Mouse (Mus musculus) stomach, postnatal 0 days (tissue): ENCODE measurements around the gene Caprin2. TPM values are rescaled to one million over a fixed set of nuclear protein-coding genes. Genes with fewer than 3 reads are reported as not detected.

ENCODE experiments used
- ATAC-seq: fragments of 200-750 bp; cut with Nextera tagmentation; 2 replicates; pipeline ENCODE4 v1.8.0; 2017; ENCODE audit not compliant: low FRiP score, low TSS enrichment
- DNase-seq: peaks from one replicate; pipeline ENCODE4 v3.0.0-alpha.2; 2016; ENCODE audit warnings: low spot score
- H3K27ac ChIP-seq: fragments of 300-500 bp; sonication (generic); replicated peaks from 2 replicates; pipeline ENCODE4 v1.5.1; 2014; ENCODE audit warnings: mild to moderate bottlenecking, control low read depth
- H3K27me3 ChIP-seq: fragments of 300-500 bp; sonication (generic); 2 replicates; pipeline ENCODE4 v1.6.1; 2014; ENCODE audit warnings: low read length; ENCODE audit not compliant: control insufficient read depth, insufficient read depth
- H3K36me3 ChIP-seq: fragments of 300-500 bp; sonication (generic); 2 replicates; pipeline ENCODE4 v1.6.1; 2014; ENCODE audit warnings: low read length, mixed read lengths; ENCODE audit not compliant: control insufficient read depth, insufficient read depth
- H3K4me1 ChIP-seq: fragments of 300-500 bp; sonication (generic); replicated peaks from 2 replicates; pipeline ENCODE4 v1.6.1; 2014; ENCODE audit warnings: antibody characterized with exemption; ENCODE audit not compliant: control insufficient read depth, insufficient read depth
- H3K4me2 ChIP-seq: fragments of 300-500 bp; sonication (generic); replicated peaks from 2 replicates; pipeline ENCODE4 v1.6.1; 2014; ENCODE audit warnings: low read depth, mild to moderate bottlenecking, control low read depth, moderate library complexity
- H3K4me3 ChIP-seq: fragments of 300-500 bp; sonication (generic); 2 replicates; pipeline ENCODE4 v1.5.1; 2014; ENCODE audit warnings: low read depth, low read length, control low read depth
- H3K9ac ChIP-seq: fragments of 300-500 bp; sonication (generic); 2 replicates; pipeline ENCODE4 v1.6.1; 2014; ENCODE audit warnings: mild to moderate bottlenecking, low read length, control low read depth, mixed read lengths
- H3K9me3 ChIP-seq: fragments of 300-500 bp; sonication (generic); 2 replicates; pipeline ENCODE4 v1.6.1; 2016; ENCODE audit warnings: low read length; ENCODE audit not compliant: control insufficient read depth
- CTCF ChIP-seq: IDR thresholded peaks from 2 replicates; pipeline ENCODE4 v1.5.1; 2016; ENCODE audit warnings: antibody characterized with exemption, low read depth, mild to moderate bottlenecking, moderate library complexity
- EP300 ChIP-seq: optimal IDR thresholded peaks from 2 replicates; pipeline ENCODE3; 2016; ENCODE audit warnings: antibody characterized with exemption
- WGBS: fragments of 180-500 bp; shearing (Covaris S2); extraction: QIAGEN DNeasy Blood & Tissue Kit; methylation state at CpG from one replicate; pipeline ENCODE4 v1.1.7; 2014; 5-methylcytosine and 5-hydroxymethylcytosine counted together
- polyA plus RNA-seq: library from polyadenylated mRNA; unstranded; fragments of >200 nt; fragmentation: Nextera tagmentation; extraction: Ambion mirVana; gene quantifications from 2 replicates; pipeline ENCODE4 v1.2.1, GENCODE M21; 2015

The Caprin2 gene
- polyA plus RNA-seq, 1 experiment from 2014 or later: 4.0 TPM

DNA sequence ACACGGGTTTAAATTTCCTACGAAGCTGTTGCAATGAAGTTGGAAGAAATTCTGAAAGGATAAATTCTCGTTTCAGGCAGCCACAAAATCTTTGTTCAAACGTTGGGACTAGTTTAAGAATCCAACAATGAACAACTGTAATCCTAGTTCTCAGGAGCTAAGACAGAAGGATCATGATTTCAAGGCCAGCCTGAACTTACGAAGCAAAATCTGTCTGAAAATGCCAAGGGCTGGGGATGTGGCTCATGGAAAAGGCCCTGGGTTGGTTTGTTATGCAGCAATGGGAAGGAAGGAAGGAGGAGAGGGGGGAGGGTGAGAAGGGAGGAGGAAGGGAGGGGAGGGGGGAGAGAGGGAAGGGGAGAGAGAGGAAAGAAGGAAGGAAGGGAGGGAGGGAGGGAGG, 79.3 kb downstream of the Caprin2 start:
- H3K9me3 ChIP-seq: no peaks in the 10 kb centered on the region
- H3K4me2 ChIP-seq: no peak overlapping the region
- H3K27me3 ChIP-seq: no peaks in the 10 kb centered on the region
- DNase-seq: no peak
- H3K9ac ChIP-seq: no peak overlapping the region
- no peak overlapping the region for H3K4me3 ChIP-seq
- no peak overlapping the region for H3K27ac ChIP-seq
- H3K4me1 ChIP-seq: no peaks in the 10 kb centered on the region
- 70% methylated on average over 5 of the region's 5 CpGs for WGBS
- no peak for TF ChIP-seq EP300
- TF ChIP-seq CTCF: no peak
- ATAC-seq: no peak
- H3K36me3 ChIP-seq: peaks cover 6% of the 10 kb centered on the region

DNA sequence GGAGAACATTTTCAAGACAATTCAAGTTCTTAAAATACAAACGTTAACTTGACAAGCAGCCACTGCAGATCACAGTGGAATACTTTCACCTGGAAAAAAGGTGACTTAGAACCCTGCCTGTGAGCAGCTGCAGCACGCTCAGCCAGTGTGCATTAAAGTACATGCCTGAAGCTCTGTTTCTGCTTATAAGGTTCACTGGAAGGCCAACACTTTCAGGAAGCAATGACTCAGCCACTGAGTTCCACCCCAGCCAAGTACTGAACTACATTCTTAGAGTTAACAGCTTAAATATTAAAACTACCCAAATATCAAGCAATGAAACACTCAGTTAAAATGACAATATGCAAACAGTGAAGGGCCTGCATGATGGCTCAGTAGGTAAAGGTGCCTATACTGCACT, 84.9 kb downstream of the Caprin2 start:
- Histone ChIP-seq H3K27me3 (no peaks in the 10 kb centered on the region), H3K4me2 (no peak overlapping the region), H3K9me3 (no peaks in the 10 kb centered on the region), H3K4me3 (no peak overlapping the region), H3K36me3 (peaks cover 13% of the 10 kb centered on the region; the same call in 1 of the 2 replicates), H3K4me1 (no peaks in the 10 kb centered on the region), H3K27ac (no peak overlapping the region), H3K9ac (no peak overlapping the region)
- WGBS: 73% methylated on average over 2 of the region's 2 CpGs
- TF ChIP-seq EP300 (no peak), CTCF (no peak)
- DNase-seq (no peak), ATAC-seq (no peak)

DNA sequence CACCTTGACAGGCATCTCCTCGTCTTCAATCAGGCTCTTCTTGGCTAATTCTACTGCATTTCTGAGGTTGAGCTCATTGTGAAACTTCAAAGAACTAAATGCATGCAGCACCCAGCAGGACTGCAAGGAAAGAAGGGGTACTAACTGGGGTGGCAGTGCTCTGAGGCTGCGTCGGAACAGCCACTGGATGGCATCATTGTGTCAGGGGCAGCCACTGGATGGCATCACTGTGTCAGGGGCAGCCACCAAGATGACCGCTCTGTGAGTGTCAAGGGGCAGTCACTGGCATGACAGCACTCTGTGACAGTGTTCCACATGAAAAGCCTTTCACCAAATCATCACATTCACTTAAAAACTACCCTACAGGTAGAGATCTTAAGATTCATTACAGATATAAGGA, 96.3 kb downstream of the Caprin2 start:
- H3K36me3 ChIP-seq: peaks cover 17% of the 10 kb centered on the region; the same call in 1 of the 2 replicates
- H3K4me1 ChIP-seq: no peaks in the 10 kb centered on the region
- DNase-seq (no peak), ATAC-seq (no peak)
- no peaks in the 10 kb centered on the region for H3K9me3 ChIP-seq
- H3K4me2 ChIP-seq: no peak overlapping the region
- 82% methylated on average over 4 of the region's 4 CpGs for WGBS
- TF ChIP-seq EP300 (no peak), CTCF (peak; percentile 39)
- H3K4me3 ChIP-seq: no peak overlapping the region
- no peak overlapping the region for H3K9ac ChIP-seq
- no peaks in the 10 kb centered on the region for H3K27me3 ChIP-seq
- no peak overlapping the region for H3K27ac ChIP-seq

DNA sequence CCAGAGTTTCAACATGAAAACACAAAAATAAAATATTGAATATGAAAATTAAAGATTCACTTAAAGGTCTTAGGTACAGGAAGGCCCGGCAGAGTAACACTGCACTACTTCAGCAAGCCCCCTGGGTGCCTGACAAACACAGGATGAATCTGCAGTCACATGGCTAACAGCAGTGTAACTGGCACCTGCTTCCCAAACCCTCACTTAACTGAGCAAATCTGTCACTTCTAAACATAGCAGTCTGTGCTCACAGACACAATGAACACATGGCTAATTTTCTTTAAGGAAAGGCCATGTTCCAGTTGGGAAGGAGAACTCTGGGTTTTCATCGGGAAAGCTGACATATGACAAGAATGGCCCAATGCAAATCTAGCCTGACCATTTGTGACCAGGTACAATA, 100.9 kb downstream of the Caprin2 start:
- no peak overlapping the region for H3K27ac ChIP-seq
- peaks cover 12% of the 10 kb centered on the region; the same call in 1 of the 2 replicates for H3K36me3 ChIP-seq
- no peak overlapping the region for H3K4me2 ChIP-seq
- H3K27me3 ChIP-seq: no peaks in the 10 kb centered on the region
- H3K9me3 ChIP-seq: no peaks in the 10 kb centered on the region
- no peak overlapping the region for H3K9ac ChIP-seq
- no peak for DNase-seq
- no peaks in the 10 kb centered on the region for H3K4me1 ChIP-seq
- WGBS: 90% methylated on average over 2 of the region's 2 CpGs
- ATAC-seq: no peak
- TF ChIP-seq EP300 (no peak), CTCF (no peak)
- no peak overlapping the region for H3K4me3 ChIP-seq

Other genes with a start within 250 kb of the Caprin2 start
- 9.5 and 10.5 TPM in 2 replicates for gene Ipo8, start 64.8 kb downstream of the Caprin2 start, polyA plus RNA-seq
- gene Sinhcaf, start 50.2 kb upstream of the Caprin2 start, polyA plus RNA-seq: 27.6 and 27.9 TPM in 2 replicates
- gene Dennd5b, start 205.4 kb upstream of the Caprin2 start, polyA plus RNA-seq: 1.7 and 2.0 TPM in 2 replicates
- not detected in 2 replicates for gene Gm10203, start 233.9 kb upstream of the Caprin2 start, polyA plus RNA-seq
- 12.6 and 12.9 TPM in 2 replicates for gene Etfbkmt, start 243.6 kb upstream of the Caprin2 start, polyA plus RNA-seq